Mouse (Mus musculus): ENCODE data around the gene Slamf6.
A peak's percentile ranks its signal among the peaks of the same experiment; 100 is the strongest.
"Not testable (repeated sequence)": the region's sequence is repeated elsewhere in the genome, so short reads cannot be mapped to it uniquely, and the experiment has no call there.

Slamf6 gene

DNA sequence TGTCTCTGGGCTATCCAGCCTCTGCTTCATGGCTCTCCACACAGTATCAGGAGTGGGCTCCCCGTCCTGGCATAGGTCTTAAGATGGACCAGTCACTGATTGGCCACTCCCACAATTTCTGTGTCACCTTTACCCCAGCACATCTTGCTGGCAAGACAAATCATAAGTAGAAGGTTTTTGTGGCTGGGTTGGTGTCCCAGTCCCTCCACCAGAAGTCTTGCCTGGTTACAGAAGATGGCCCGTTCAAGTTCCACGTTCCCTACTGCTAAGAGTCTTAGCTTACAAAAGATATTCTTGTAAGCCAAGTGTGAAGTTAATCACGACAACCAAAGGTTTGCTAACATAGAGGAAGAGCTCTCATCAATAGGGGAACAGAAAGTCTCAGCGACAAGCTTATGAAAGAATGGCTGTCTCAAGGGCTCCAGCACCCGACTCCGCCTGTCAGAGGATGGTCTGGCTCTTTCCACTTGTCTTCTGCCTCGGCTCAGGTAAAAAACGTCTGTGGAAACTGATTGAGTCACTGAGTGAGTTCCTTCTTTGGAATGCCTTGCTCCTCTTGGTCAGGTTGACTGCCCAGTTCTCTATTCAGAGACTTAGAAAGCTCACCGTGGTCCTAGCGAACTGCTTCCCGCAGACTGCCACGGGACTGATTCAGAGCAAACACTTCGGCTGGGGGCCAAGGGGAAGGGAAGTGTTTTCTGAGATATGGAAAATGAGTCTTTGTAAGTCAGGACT, at the start of gene Slamf6:
Gene Slamf6, plus strand, starts transcription at position 211 of the 735 bp plus-strand sequence.
- DNase-seq: peak; percentile 45

DNA sequence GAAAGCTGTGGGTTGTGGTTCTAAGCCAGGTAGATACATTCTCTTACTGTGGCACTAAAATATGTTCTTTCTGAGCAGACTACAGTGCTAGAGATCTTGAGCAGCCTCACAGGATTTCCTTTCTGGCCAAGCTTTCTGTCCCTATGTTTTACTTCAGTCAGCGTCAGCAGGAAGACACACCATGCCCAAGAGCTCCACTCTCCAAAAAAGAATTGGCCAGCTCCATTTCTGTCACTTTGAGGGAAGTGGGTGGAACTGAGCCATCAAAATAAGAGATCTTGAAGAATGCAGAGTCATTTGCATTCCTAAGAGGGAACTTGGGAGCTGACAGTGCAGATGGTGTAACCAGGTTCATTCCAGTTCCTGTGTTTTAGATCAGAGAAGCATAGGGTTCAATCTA, 30.3 kb upstream of the Slamf6 start:
- no peak for DNase-seq

DNA sequence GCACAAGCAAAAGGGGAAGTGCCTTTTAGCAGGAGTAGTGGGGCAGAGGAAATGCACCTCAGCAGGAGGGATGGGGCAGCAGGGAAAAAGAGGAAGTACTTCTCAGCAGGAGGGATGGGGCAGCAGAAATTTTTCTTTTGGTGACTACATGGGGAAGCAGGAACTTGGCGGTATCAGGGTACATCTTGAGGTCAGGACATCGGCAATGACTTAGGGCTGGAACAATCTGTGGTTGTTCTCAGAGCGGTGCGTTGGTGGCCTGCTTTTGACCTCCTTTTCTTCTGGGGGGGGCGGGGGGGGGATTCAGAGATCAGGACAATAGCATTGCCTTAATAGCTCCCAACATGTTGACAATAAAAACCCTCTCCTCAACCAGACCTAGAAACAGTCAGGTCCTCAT, 22.0 kb upstream of the Slamf6 start, which contains the start of gene Gm10521:
Gene Gm10521, plus strand, starts transcription at position 301 of the 400 bp plus-strand sequence.
- DNase-seq: not testable (repeated sequence)

DNA sequence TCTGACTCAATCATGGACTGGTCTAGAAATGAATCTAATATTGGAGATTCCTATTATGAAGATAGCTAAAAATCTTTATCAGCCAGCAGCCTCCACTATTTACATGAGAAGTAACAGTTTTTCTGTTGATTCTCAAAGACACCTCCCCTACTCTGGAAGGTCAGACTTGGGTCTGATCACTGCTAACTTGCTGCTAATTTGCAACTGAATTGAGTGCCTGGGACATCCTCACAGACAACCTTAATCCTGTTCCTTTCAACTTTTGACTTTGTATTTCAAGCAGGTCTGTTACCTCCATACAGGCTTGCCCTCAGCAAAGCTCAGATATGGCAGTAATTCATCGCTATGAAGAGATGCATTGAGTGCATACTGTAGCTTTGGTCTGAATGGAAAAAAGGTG, 13.3 kb upstream of the Slamf6 start:
- DNase-seq: no peak

DNA sequence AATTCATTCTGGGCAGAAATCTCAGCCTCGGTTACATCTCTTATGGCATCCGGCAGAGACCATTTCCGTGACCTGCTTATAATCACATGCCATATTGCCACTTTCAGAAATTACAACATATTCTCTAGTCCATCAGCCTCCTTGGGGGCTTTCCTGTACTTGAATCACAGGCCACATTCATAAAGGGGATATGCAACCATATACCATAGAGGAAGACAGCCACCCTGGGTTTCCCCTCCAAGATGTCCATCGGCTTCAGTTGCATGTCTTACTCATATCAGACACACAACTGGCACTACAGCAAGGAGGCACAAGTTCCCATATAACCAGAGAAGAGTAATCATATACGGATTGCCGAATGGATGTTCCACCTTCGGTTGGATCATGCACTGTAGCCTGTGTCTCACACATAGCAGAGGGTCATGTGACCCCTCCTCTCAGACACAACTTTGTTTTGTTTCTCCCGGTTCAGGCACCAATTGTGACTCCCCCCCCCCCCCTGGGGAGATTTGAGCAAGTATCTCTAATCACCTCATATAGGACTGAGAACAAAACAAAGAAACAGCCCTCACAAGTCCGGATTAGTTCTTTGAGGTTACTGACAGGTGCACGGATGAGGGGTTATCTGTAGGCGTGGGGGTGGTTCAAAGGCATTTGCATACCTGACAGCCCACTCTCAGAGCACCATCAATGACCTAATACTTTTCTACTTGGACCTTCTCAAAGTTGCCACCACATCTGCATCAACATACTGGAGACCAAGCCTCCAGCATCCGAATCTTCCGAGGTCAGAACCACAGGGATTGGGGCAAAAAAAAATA, 1.5 kb upstream of the Slamf6 start:
- peak; percentile 15 for DNase-seq

DNA sequence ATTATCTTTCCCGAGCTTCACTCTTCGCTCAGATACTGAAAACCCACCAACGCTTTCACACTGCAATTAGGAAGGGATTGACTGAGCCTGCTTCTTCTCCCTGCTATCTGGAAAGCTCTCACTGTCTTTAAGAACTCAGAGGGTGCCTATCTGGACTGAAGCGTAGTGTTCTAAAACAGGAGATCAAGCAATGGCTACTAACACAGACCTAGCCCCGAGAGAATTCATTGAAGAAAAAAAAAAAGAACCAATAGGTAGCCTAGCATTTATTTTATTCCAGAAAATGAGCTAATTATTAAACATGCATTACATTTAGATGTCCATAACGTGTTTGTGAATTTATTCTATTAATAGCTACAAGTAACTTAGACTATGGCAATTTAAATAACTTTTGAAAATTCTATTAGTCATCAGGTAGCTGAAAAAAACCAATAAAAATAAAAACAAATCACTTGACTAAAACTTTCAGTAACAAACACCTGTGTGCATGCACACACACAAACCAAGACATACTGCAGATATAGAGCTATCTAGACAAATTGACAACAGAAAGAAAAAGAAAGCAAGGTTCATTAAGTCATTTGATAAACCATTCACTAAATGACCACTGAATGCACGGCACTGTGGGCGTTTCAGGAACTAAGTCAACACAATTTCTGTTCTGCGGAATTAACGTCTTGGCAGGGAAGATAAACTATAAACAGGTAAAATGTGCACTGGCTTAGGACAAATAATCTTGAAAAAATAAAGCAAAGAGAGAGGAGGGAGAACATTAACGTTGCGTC, 1.0 kb downstream of the Slamf6 start:
- DNase-seq: no peak

DNA sequence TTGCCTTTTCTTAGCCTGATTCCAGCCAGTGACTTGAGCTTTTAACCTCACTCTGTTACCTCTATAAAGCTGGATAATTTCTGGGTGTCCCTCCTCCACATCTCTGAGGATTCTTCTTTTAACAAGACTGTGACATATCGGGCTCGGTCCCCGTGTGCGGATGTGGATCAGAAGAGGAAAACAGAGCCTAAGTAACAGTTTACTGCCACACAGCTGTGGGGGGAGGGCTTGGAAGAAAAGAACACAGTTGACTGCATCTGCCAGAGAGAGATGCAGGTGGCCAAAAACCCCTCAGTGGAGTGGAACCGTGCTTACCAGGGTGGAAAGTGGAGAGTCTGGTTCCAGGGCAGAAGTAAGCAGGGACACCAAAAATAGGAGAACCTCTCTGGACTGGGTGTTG, 1.9 kb downstream of the Slamf6 start:
- DNase-seq: peak; percentile 6

DNA sequence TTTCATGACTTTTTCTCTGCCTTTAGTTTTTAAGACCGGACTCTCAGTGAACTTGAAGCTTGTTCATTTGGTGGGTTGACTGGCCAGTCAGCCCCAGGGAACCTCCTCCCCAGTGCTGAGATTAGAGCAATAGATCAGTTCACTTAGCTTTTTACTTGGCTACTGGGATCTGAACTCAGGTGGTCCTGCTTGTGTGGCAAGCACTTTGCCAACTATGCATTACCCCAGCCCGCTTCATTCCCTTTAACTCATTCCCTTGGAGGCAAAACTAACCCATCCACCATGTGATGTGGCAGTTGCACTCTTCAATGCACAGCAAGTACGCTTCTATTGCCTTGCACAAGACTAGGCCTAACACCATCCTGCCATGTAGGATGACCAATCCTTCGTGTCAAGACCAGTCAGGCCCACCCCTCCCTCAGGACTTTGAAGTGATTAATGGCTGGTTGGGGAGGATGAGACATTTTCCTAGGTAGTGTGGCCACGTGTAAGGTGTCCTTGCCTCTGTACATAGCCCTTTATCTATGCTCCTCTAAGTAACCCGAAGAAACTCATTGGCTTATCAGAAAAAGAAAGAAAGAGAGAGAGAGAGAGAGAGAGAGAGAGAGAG, 2.7 kb downstream of the Slamf6 start:
- DNase-seq: no peak

DNA sequence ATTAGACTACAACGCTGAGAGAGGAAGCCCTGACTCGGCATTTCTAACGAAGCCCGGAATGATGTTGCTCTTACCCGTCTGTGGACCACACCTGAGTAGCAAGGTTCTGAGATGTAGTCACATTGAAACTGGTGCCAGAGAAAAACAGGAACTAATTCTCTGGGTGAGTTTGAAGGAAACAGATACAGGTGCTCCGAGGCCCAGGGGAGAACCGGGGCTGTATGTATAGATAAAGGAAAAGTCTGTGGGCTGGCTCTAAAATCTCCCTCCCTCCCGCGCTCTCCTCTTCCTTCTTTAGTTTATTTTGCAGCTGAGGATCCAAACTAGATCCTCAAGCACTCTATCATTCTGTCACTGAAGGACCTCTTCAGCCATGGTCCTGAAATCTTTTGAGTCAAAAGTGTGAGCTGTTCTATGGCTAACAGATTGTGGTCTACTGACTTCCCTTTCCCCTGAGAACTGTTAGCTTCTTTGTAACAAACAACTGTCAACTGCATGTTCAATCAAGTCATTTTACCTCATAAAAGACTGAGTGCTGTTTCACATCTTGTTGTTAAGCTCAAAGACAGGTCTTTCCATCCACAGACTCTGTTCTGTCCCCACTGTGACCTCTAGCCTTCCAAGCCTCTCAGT, 3.8 kb downstream of the Slamf6 start:
- DNase-seq: peak; percentile 16

DNA sequence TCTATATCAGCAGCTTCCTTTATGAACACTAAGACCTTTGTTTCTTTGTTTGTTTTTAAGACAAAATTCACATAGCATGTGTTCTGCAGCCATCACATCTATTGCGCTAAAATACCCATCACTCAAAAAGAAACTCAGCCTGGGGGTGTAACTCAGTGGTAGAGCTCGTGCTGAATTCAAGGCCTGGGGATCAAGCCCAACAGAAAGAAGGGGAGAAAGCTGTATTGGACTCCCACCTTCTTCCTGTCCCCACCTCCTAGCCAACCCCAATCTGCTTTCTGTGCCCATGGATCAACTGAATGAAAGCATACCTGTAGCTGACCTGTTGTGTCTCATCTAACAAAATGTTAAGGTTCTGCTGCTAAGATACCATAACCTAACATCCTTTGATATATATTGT, 4.3 kb downstream of the Slamf6 start:
- DNase-seq: no peak

DNA sequence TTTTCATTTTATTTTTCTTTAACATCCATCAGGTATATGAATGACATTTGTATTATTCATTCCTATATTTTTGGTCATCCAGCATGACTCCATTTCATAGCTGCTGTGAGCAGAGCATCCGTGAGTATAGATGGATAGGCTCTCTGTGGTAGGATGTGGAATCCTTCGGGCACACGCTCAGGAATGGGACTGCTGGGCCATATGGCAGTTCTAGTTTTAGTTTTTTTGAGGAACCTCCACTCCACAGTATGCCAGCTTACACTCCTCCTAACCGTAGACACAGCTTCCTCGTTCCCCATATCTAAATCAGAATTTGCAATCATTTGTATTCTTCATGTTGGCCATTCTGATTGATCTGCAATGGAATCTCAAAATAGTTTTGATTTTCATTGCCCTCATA, 5.5 kb downstream of the Slamf6 start:
- DNase-seq: no peak

DNA sequence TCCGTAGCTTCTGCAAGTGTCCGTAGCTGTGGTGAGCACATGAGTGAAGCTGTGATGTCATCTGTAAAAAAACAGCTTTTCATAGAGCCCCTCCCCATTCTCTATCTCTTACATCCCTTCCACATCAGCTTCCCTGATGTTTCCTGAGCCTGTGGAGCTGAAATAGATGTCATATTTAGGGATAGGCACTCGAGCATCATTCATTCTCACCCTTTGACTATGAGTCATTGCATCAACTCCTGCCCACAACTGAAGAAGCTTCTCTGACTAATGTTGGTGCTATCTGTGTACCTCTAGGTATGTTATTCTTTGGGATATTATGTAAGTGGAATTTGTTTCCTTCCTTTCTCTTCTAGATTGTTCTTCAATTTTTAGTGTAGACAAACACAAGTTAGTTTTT, 7.6 kb downstream of the Slamf6 start:
- DNase-seq: no peak

DNA sequence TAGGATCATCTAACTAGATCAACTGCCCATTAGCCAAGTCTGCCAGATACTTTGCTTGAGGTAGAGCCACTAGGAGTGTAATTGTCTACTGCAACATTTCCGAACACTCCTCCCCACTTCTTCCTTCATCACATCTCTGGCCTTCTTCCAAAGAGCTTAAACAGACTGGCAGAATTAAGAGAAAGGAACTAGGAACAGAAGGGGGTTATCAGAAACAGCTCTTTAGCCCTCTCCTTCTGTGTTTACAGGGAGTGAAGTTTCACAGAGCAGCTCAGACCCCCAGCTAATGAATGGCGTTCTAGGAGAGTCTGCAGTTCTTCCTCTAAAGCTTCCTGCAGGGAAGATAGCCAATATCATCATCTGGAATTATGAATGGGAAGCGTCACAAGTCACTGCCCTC, 16.5 kb downstream of the Slamf6 start:
- no peak for DNase-seq

DNA sequence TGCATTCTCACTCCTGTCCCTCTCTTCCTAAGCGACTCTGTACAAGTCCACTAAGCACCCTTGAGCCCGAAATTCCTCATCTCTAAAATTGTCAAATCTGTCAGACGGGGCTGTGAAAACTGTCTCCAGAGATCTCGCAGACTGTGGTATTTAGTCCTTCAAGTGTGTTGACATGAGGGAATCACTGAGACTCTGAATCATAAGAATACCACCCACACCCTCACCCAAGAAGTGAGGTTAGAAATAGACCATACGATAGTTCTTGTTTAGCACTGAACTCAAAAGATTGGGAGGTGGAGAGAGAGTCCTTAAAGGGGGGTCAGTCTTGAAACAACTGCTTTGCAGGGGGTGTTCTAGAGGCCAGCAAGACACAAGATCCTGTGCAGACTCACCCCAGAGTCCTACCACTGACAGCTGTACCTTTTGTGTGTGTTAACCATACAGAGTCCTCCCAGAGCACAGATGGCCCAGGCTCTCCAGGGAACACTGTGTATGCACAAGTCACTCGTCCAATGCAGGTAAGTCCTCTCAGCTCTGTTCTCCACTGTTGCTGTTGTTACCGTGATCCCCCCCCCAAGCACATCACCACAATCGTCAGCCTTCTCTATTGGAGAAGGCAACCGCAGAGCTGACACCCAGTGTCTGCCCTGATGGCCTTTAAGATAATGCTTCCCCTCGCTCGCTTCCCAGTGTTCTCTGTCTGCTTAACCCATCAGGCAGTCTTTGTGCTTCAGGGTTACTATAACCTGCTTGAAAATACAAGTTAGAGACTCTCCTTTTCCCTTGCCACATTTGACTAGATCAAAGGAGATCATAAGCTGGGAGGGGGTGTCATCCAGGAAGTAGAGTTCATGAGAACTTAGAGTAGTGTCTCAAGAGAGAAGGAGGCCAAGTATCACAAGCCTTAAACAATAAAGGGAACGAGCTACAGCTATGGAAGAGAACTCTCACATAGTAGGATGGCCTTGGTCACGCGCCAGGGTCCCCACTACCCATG, 21.9 kb downstream of the Slamf6 start:
- DNase-seq: no peak

DNA sequence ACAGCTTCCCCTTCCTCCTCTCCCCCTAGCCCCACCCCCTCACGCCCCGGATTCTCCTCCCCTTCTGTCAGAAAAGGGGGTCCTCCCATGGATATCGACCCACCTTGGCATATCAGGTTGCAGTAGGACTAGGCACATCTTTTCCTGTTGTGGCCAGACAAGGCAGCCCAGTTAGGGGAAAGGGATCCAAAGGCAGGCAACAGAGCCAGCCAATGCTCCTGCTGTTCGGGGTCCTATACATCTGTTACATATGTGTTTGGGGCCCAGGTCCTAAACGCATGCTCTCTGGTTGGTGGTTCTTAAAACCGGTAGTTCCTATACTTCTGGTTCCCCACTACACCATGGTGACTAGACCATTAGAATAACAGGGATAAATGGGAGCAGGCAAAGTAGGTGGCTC, 23.3 kb downstream of the Slamf6 start:
- no peak for DNase-seq

DNA sequence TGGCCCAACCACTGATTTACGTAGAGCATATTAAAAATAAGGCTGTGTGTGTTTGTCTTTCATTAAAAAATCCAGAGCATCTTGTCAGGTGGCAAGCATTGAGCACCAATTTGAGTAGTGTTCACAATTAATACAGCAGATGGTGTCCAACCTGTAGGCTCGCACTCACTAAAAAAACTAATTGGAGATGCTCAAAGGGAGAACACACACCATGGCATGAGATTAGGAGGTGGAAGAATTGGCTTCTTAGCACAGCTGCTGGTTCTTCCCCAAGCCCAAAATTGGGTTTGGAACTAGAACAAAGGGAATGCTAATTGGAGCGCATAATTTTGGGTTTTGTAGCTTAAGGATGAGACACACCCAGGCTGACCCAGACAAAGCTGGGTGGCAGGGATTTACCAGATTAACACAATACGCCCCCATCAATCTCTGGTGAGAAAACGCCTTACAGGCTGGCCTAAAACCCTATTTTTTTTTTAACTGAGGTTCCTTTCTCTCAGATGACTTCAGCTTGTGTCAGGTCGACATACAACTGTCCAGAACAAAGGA, 29.2 kb downstream of the Slamf6 start:
- no peak for DNase-seq

DNA sequence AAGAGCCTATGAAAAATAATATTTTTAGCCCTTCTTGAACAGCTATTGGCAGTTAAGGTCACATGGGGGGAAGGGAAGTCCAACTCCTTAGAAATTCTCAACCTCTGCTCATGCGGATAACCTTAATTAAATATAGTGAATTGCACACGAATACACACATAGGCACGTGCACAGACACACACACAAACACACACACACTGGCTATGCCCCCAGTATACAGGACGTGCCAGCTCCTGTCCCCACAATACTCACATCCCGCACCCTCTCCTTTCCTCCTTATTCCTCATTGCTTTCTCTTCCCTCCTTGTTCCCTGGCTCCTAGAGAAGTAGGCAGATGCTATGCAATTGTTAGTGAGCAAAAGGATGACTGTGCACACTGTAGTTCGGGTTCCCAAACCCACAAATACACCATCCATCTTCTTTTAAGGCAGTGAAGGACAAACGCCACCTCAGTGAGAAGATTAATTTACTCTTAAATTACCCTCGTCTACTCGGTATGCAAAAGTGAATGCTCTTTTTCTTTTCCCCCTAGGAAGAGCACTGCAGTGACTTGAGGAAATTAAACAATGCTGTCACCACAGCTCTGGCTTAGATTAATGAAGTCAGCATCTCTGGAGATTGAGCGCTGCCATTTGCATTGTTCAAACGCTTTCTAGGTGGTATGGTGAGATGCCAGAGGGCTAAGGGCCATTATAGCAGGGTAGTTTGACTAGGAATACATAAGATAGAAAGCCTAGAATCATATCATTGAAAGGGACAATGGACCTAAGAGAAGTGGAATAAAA, 31.0 kb downstream of the Slamf6 start:
- no peak for DNase-seq

DNA sequence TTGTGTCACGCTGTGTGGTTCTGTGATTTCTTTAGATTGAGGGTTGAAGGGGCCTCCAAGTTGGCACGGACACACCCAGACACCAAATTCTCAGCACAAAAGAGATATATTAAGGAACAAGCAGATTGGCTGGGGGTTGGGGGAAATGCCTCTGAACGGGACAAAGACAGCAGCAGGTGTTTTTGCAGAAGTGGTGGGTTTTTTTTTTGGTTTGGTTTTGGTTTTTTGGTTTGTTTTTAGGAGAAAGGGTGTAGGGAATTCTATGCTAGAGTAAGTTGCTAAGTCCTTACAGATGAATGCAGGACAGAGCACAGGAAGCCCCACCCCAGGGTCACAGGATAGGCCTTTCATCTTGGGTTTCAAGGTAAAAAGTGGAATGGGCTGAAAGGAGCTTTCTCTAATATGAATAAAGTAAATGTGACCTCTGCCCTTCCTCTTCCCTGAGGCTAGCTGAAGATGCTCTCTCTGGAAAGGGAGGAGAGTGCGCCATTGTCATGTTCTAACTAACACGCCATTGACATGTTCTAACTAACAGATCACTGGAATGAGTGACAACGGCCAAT, 31.7 kb downstream of the Slamf6 start:
- no peak for DNase-seq

DNA sequence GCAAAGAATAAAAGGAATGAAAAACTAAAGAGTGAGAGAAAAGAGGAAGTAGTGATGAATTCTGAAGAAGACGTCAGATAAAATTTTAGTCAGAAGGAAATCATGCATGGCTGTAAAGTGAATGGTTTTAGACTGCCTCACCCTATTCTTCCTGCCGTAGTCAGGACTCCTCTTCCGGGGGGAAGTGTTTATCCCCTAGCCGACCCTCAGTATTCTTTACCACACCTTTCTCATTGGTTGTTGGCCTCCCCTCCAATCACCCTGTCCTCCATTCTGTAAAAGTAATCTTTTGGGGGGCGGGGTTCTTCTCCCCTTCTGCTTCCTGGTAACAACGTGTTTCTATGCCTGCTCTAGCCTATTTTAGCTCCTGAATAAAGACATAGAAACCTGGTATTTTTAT, 37.8 kb downstream of the Slamf6 start:
- no peak for DNase-seq

DNA sequence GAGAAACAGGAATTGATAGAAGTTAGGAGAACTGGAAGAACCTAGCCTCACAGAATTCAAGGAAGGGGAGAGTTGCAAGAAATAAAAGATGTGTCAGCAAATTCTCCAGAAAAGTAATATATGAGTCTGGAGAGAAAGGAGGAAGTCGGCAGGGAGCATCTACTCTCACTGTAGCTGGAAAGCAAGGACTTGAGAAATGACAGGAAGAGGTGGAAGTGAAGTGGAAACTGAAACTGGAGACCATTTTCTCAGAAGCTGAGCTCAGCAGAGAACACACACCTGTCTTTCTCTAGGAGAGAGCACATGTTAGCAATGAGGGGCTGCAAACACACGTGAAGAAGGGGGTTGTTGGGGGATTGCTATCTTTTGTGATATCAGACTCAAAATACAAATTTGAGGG, 40.1 kb downstream of the Slamf6 start:
- no peak for DNase-seq
